Mouse (Mus musculus): ENCODE data around the gene Ikzf3. TPM values are rescaled to one million over a fixed set of nuclear protein-coding genes. Genes with fewer than 3 reads are reported as not detected.

The Ikzf3 gene
- polyA plus RNA-seq, 1 experiment, result 0.07 TPM

- TF ChIP-seq POLR2A (IDR thresholded peaks at IDR 0.05; ENCODE audit: borderline replicate concordance, extremely low read depth, insufficient read depth, insufficient read length, poor library complexity, severe bottlenecking), result no peak
- TF ChIP-seq CTCF (IDR thresholded peaks at IDR 0.05; ENCODE audit: borderline replicate concordance, extremely low read depth, insufficient read depth, insufficient read length), result no peak
Observed at GRCm38 (mm10) chr11:98584629-98585177, 38.9 kb upstream of the Ikzf3 start.

DNA sequence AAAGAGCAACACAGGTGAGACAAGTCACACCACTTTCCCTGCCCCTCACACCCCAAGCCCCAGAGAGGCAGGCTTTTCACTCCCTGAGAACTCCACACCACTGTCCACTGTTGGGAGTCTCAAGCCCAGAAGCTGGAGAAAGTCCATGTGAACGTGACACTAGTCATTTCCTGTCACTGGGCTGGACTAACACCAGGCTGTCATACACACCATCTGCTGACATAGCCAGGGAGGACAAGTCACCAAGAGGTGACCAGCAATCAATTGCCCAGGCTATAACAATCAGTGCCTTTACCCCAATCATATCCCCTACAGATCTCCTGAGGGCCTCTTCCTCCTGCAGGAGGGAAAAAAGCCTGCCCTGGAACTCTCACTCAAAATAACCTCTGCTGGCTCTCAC, 38.3 kb upstream of the Ikzf3 start:
- TF ChIP-seq CTCF (IDR thresholded peaks at IDR 0.05; ENCODE audit: borderline replicate concordance, extremely low read depth, insufficient read depth, insufficient read length) (no peak), POLR2A (IDR thresholded peaks at IDR 0.05; ENCODE audit: borderline replicate concordance, extremely low read depth, insufficient read depth, insufficient read length, poor library complexity, severe bottlenecking) (no peak)
- no peak for DNase-seq (ENCODE audit: low read depth)

More at GRCm38 (mm10) chr11:98584629-98585177, 38.9 kb upstream of the Ikzf3 start:
- no peak for DNase-seq (ENCODE audit: low read depth)

DNA sequence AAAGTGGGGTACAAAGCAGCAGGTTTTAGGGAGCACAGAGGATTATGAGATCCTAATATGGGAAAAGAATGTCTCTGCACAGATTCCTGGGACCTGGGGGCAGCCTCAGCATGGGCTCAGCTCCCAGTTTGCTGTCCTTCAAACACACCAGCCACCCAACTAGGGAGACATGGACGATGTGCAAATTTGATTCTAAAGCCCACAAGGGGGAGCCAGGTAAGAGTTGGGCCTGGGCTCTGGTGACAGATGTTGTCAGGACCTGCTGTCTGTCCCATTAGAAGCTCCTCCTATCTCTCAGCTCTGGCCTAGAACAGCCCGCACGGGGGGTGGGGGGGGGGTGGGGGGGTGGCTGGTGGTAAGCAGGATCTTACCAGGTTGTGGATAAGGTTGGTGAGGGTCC, 37.7 kb upstream of the Ikzf3 start:
- no peak for TF ChIP-seq POLR2A (IDR thresholded peaks at IDR 0.05; ENCODE audit: borderline replicate concordance, extremely low read depth, insufficient read depth, insufficient read length, poor library complexity, severe bottlenecking)
- TF ChIP-seq CTCF (IDR thresholded peaks at IDR 0.05; ENCODE audit: borderline replicate concordance, extremely low read depth, insufficient read depth, insufficient read length), result no peak
- DNase-seq (ENCODE audit: low read depth), result no peak

- no peak for TF ChIP-seq POLR2A (IDR thresholded peaks at IDR 0.05; ENCODE audit: borderline replicate concordance, extremely low read depth, insufficient read depth, insufficient read length, poor library complexity, severe bottlenecking)
- no peak for TF ChIP-seq CTCF (IDR thresholded peaks at IDR 0.05; ENCODE audit: borderline replicate concordance, extremely low read depth, insufficient read depth, insufficient read length)
Observed at GRCm38 (mm10) chr11:98583265-98583552, 37.4 kb upstream of the Ikzf3 start.

DNA sequence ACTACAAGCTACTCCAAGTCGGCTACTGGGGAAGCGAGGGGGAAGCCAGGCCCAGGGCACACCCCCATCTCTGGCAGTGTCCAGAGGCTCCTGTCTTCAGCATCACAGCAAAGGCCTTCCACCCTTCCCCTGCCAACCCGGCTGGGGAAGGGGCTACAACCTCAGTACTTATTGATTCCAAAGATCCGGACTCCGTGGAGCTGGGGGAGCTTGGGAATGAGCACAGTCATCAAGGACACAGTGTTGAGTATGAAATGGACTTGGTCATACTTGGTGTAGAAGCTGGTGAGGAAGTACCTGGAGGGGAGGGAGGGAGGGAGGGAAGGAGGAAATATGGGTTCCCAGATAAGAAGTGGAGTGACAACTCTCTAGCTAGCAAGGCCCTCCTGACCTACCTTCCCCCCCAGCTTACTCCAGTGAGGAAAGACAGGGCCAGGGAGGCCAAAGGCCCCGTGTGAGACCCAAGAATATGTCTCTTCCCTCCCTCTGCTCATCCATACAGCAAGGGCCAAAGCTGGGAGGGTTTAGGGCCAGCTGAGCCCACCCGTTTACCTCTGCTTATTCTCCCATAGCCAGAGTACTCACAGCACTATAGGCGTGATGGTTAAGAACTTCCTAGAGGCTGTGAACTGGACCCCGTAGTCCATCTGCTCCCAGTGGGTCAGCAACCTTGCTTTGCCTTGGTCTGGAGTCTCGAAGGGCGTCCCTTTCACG, 36.9 kb upstream of the Ikzf3 start:
- no peak for DNase-seq (ENCODE audit: low read depth)
- no peak for TF ChIP-seq CTCF (IDR thresholded peaks at IDR 0.05; ENCODE audit: borderline replicate concordance, extremely low read depth, insufficient read depth, insufficient read length)
- TF ChIP-seq POLR2A (IDR thresholded peaks at IDR 0.05; ENCODE audit: borderline replicate concordance, extremely low read depth, insufficient read depth, insufficient read length, poor library complexity, severe bottlenecking), result no peak

More at GRCm38 (mm10) chr11:98583265-98583552, 37.4 kb upstream of the Ikzf3 start:
- no peak for DNase-seq (ENCODE audit: low read depth)

GRCm38 (mm10) chr11:98582030-98582388, 36.2 kb upstream of the Ikzf3 start:
- DNase-seq (ENCODE audit: low read depth), result no peak
- TF ChIP-seq POLR2A (IDR thresholded peaks at IDR 0.05; ENCODE audit: borderline replicate concordance, extremely low read depth, insufficient read depth, insufficient read length, poor library complexity, severe bottlenecking), result no peak
- no peak for TF ChIP-seq CTCF (IDR thresholded peaks at IDR 0.05; ENCODE audit: borderline replicate concordance, extremely low read depth, insufficient read depth, insufficient read length)

DNA sequence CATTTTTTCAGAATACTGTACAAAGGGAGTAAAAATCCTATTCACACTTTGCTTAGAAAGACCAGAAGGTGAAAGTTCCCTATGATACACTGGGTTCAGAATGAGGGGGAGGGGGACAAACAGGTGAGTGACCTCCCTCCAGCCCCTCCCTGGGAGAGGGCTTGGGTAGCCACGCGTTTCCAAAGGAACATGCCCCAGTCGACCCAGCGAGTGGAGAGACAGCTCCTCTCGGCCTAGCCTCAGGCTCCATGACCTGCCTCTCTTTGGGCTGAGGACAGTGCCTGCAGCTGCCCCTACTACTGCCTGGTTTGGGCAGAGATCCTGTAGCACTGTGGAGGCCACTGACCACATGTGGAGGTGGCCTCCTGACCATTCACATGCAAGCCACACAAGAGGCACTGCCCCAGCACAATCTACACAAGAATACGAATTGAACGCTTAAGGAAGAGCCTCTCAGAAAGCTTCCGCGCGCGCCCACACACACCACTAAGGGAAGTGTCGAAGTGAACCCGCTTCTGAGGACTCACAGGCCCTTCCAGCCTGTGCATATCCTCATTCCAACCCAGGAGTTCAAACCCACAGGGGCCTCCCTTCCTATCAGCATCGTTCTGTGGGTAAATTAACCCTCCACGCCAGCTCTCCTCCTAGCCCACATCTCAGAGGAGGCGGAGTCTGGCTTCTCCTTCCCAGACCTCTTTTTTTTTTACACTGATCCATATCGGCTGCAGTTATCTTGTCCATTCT, 35.6 kb upstream of the Ikzf3 start:
- DNase-seq (ENCODE audit: low read depth), result no peak
- TF ChIP-seq POLR2A (IDR thresholded peaks at IDR 0.05; ENCODE audit: borderline replicate concordance, extremely low read depth, insufficient read depth, insufficient read length, poor library complexity, severe bottlenecking) (no peak), CTCF (IDR thresholded peaks at IDR 0.05; ENCODE audit: borderline replicate concordance, extremely low read depth, insufficient read depth, insufficient read length) (no peak)

DNA sequence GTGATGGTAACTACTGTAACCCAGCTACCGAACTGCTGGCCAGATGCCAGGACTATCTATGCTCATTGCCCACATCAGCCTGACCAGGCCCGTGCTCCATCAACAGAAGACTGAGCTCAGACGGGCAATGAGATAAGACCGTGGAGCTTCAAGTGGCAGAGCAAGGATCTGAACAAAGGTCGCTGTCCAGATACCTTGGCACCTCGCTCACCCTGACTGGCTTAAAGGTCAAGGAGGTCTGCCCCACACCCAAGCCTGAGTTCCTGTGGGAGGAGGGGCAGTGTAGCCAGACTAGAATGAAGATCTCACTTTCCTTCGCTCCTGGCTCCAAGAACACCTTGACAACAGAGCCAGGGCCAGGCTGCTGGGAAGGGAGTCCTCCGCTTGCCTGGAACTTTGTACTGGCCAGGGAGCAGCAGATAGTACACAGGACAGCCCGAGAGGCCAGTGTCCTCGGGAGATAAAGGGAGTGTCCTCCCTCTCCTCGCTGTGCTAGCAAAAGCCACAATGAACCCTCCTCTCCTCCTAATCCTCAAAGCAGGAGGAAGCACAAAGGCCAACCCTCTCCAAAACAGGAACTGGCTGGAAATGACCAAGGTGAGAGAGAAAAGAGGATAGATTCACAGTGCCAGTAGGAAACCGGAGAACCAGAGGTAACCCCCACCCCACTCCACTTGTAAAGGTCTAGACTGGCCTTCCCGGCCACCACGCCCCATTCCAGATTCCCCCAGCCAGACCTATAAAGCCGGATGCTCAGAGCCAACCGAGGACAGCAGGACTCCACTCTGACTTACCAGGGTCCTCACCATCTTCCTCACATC, 34.7 kb upstream of the Ikzf3 start:
- TF ChIP-seq POLR2A (IDR thresholded peaks at IDR 0.05; ENCODE audit: borderline replicate concordance, extremely low read depth, insufficient read depth, insufficient read length, poor library complexity, severe bottlenecking) (no peak), CTCF (IDR thresholded peaks at IDR 0.05; ENCODE audit: borderline replicate concordance, extremely low read depth, insufficient read depth, insufficient read length) (no peak)
- no peak for DNase-seq (ENCODE audit: low read depth)

GRCm38 (mm10) chr11:98577776-98578175, 31.9 kb upstream of the Ikzf3 start:
- no peak for TF ChIP-seq POLR2A (IDR thresholded peaks at IDR 0.05; ENCODE audit: borderline replicate concordance, extremely low read depth, insufficient read depth, insufficient read length, poor library complexity, severe bottlenecking)
- no peak for TF ChIP-seq CTCF (IDR thresholded peaks at IDR 0.05; ENCODE audit: borderline replicate concordance, extremely low read depth, insufficient read depth, insufficient read length)
- DNase-seq (ENCODE audit: low read depth), result no peak

GRCm38 (mm10) chr11:98569461-98569860, 23.6 kb upstream of the Ikzf3 start:
- no peak for TF ChIP-seq POLR2A (IDR thresholded peaks at IDR 0.05; ENCODE audit: borderline replicate concordance, extremely low read depth, insufficient read depth, insufficient read length, poor library complexity, severe bottlenecking)
- DNase-seq (ENCODE audit: low read depth), result no peak

DNA sequence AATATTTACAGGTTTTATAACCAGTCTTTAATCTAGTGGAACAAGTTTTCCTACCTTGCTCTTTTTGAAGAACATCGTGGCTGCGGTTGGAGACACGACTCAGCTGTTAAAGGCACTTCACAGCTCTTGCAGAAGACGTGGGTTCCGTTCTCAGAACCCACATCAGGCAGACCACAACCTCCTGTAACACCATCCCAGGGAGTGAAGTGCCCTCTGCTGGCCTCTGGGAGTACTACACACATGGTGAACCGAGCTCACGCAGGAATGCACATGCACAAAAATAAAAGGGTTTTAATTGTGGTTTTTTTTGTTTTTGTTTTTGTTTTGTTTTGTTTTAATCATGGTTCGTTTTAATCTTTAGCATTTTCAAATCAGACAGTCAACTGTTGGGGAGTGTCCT, 22.5 kb upstream of the Ikzf3 start:
- TF ChIP-seq POLR2A (IDR thresholded peaks at IDR 0.05; ENCODE audit: borderline replicate concordance, extremely low read depth, insufficient read depth, insufficient read length, poor library complexity, severe bottlenecking) (no peak), CTCF (IDR thresholded peaks at IDR 0.05; ENCODE audit: borderline replicate concordance, extremely low read depth, insufficient read depth, insufficient read length) (peak; percentile 41; the same call in 1 of the 2 replicates)
- DNase-seq (ENCODE audit: low read depth), result no peak

All from brain, embryonic 14.5 days (tissue).